Mouse (Mus musculus) left cerebral cortex, adult 18-20 months (tissue): Measurements from ENCODE around the gene Gcc2. TPM values are rescaled to one million over a fixed set of nuclear protein-coding genes. Genes with fewer than 3 reads are reported as not detected.
A peak's percentile ranks its signal among the peaks of the same experiment; 100 is the strongest.
"Not testable (repeated sequence)": the region's sequence is repeated elsewhere in the genome, so short reads cannot be mapped to it uniquely, and the experiment has no call there.

ENCODE experiments used
- DNase-seq, 2 experiments: peaks; one replicate each; pipeline ENCODE4 v3.0.0; 2021 to 2022; ENCODE audit warnings: low spot score in 2 of 2, mixed read lengths in 1 of 2
- long read RNA-seq, 2 experiments: library from polyadenylated mRNA; stranded (forward); transcript quantifications; one replicate each; pipeline ENCODE4 v2.0.0; 2021
- total RNA-seq, 2 experiments: library from RNA; stranded (reverse); gene quantifications; 2 replicates each; pipeline ENCODE4 v1.2.3; 2021

The Gcc2 gene
- 10 to 100 TPM; 90.8 to 92.0 TPM for total RNA-seq
- long read RNA-seq, experiment 1, full-length matches to known transcripts = 22 of 34 reads
- long read RNA-seq, experiment 1, partial matches to known transcripts = 6 of 34 reads
- long read RNA-seq, experiment 1, other reads (novel, unspliced or antisense) = 6 of 34 reads
- long read RNA-seq, experiment 2, full-length matches to known transcripts = 10 of 16 reads
- long read RNA-seq, experiment 2, partial matches to known transcripts = 5 of 16 reads
- long read RNA-seq, experiment 2, other reads (novel, unspliced or antisense) = 1 of 16 reads

- peak; percentile 93 for DNase-seq
Measured at GRCm38 (mm10) chr10:58255213-58255892, at the start of gene Gcc2. Gcc2 (plus strand) TSS chr10:58255497.

- DNase-seq = no peak
Measured at GRCm38 (mm10) chr10:58205986-58206385, 49.3 kb upstream of the Gcc2 start.

DNA sequence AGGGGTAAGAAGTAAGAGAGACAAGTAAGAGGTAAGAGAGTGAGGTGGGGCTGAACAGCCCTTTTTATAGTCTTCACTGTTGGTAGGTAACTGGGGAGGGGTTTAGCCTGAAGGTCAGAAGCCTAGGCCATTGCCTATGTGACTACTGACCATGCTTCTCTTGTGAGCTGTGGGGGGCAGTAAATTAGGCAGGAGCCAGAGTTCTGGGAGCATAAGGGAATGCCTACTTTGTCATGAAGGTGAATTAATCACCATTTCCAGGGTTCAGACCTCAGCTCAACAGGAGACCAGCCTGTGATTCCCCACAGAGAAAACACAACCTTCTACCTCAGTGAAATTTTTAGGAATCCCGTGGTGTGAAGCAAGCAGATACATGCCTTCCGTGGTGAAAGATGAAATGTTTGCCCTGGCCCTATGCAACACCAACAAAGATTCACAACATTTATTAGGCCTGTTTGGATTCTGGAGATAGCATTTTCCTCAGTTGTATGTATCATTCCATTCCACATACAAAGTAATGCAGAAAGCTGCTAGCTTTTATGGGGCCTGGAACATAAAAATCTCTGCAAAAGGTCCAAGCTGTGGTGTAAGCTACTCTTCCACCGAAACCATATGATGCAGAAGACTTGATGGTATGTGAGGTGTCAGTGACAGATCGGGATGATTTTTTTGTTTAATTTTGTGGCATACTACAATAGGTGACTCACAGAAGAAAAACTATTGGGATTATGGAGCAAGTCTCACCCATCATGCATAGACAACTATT is 48.5 kb upstream of the Gcc2 start:
- no peak for DNase-seq

- no peak for DNase-seq
Measured at GRCm38 (mm10) chr10:58209710-58210467, 45.4 kb upstream of the Gcc2 start.

DNA sequence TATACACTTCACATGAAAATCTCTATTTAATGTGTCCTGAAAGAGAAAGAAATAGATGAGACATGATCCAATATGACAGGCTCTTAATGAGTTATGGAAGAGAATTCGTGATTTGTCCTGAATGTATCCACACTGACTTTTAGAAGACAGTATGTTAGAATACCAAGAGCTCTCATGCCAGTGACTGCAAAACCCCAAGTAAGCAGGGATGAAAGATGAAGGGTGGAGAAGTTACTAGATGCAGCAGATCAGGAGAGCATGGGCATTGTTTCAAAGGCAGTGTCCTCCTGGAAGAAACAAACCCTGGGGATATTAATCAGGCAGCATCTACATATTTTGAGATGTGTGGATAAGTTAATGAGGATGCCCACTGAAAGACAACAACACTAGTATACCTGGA is 44.8 kb upstream of the Gcc2 start:
- no peak for DNase-seq

- DNase-seq = no peak
Measured at GRCm38 (mm10) chr10:58211213-58211612, 44.1 kb upstream of the Gcc2 start.

- DNase-seq = no peak
Measured at GRCm38 (mm10) chr10:58212230-58212629, 43.1 kb upstream of the Gcc2 start.

GRCm38 (mm10) chr10:58214497-58214896 is 40.8 kb upstream of the Gcc2 start:
- DNase-seq = no peak

GRCm38 (mm10) chr10:58214934-58215333 is 40.4 kb upstream of the Gcc2 start:
- no peak for DNase-seq

DNA sequence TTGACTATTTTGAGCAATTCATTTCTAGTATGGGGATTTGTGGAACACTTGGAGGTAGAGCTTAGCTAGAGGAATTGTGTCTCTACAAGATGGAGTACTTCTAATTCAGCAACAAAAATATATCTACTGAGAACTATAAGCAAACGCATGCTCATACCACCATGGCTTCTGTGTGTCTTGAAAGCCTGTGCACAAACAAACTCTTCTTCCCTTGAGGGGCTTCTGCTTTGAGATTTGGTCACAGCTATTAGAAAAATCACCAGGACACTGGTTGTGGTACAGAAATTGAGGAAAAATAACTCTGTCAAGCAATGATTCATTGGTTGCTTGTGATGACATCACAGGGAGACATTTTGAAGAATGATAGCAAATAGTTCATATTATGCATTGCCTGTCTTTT is 39.9 kb upstream of the Gcc2 start:
- no peak for DNase-seq

- DNase-seq = no peak
Measured at GRCm38 (mm10) chr10:58217366-58217765, 37.9 kb upstream of the Gcc2 start.

DNA sequence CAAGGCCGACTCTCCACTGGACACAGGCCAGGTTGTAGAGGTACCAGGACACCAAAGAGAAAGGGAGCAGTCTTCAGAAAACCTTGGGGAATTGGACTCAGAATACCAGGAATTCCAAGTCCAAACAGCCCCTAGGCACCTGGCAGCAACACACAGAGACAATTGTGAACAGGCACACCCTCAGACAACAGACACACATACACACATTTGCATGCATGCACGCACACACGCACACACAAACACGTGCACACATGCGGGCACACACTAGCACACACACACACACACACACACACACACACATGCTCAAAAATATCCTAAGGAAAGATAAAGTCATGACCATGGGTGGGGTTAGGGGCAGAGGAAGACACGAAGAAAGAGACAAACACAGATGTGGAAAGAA is 34.6 kb upstream of the Gcc2 start:
- no peak for DNase-seq

DNA sequence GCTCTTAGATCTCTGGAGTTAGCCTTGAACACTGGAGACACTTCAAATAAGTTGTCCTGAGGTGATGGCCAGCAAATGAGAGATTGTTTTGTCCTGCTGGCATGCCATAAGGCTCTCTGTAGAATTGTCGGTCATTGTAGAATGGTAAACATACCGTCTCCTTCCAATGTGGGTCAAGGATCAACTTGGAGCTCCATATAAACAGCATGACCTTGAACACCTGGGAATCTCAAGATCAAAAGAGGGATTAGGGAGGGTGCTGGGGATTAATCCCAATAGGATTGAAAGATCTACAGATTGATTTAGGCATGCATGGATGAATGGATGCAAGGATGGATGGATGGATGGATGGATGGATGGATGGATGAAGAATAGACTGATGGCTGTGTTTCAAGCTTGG is 33.7 kb upstream of the Gcc2 start:
- not testable (repeated sequence) for DNase-seq

- not testable (repeated sequence) for DNase-seq
Measured at GRCm38 (mm10) chr10:58223161-58223560, 32.1 kb upstream of the Gcc2 start.

GRCm38 (mm10) chr10:58223972-58224805 is 31.1 kb upstream of the Gcc2 start:
- DNase-seq = peak; percentile 70 to 71

DNA sequence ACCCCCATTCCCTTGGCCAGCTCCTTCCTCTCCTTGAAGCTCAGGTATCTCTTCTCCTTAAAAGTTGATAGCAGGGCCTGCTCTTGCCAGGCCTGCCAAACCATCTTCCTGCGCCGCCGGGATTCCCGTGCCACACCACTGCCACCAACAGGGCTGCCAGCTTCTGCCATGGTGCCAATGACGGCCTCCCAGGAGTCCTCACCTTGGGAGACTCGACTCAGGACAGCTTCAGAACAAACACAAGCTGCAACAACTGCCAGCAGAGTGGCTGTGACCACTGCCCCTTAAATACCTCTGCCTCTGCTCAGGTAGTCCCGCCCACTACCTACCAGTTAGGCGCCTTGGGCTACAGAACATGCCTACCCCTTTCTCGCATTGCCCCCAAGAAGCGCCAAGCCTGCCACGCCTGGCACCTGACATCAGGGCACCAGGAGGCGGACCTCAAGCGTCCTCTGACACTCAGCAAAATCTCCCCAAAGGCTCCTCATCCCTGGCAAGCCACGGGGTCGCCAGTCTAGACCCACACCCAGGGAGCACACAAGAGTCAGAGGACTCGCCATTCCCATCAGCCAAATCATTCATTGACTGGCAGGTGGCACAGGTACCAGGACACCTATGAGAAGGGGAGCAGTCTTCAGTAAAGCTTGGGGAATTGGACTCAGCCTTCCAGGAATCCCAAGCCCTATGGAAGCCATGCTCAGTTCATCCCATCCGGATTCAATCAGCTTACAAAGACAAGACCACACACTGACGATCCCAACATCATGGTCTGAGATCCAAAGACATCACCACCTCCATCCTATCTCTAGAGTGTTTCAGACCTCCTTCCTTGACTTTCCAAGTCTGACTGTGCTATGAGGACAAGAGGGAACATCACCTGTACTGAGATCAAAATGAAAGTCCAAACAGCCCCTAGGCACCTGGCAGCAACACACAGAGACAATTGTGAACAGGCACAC is 30.2 kb upstream of the Gcc2 start, which contains the start of gene AW822073:
Gene AW822073 (minus strand): TSS at position 104 of the 959 bp plus-strand sequence.
- peak in 1 of 2 experiments; percentile 42 for DNase-seq

DNA sequence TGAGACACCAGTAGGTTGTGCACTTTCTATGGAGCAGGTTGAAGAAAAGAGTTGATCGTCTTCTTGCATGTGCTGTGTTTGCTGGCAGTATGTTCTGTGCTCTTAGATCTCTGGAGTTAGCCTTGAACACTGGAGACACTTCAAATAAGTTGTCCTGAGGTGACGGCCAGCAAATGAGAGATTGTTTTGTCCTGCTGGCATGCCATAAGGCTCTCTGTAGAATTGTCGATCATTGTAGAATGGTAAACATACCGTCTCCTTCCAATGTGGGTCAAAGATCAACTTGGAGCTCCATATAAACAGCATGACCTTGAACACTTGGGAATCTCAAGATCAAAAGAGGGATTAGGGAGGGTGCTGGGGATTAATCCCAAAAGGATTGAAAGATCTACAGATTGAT is 28.9 kb upstream of the Gcc2 start:
- DNase-seq = not testable (repeated sequence)

DNA sequence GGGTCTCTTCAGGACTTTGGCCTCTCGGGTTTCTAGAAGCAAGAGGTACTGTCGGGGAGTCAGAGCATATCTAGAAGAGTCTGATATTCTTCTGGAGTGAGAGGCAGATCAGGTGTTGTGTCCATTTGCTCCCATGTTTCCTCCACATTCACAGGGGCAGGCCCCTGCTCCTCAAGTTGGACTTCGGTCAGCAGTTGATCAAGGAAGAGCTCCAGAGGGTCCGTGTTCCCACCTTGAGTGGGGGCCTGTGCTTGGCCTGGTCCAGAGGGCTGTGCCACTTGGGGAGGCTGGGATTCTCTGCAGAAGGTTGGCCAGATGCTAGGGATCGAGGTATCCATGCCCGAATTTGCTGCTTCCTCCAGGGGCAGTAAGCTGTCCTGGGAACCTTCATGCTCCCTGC is 27.5 kb upstream of the Gcc2 start:
- not testable (repeated sequence) for DNase-seq

GRCm38 (mm10) chr10:58230021-58230420 is 25.3 kb upstream of the Gcc2 start:
- DNase-seq = not testable (repeated sequence)
